Mouse (Mus musculus) G1E (cell line): ENCODE measurements around the gene Ces1g.

ENCODE experiments used
- CTCF ChIP-seq: IDR thresholded peaks from 2 replicates; pipeline ENCODE4 v1.5.1; 2012; ENCODE audit warnings: low read depth, low read length, inconsistent platforms, mixed read lengths
- GATA1 ChIP-seq: IDR thresholded peaks from 2 replicates; pipeline ENCODE4 v1.6.1; 2012; ENCODE audit warnings: borderline replicate concordance, low read length, inconsistent platforms, mixed read lengths
- POLR2AphosphoS5 ChIP-seq: IDR thresholded peaks from 2 replicates; pipeline ENCODE4 v1.6.1; 2012; ENCODE audit warnings: low read depth, low read length, inconsistent platforms; ENCODE audit not compliant: insufficient replicate concordance
- TAL1 ChIP-seq: conservative IDR thresholded peaks from 2 replicates; pipeline ENCODE4 v1.6.1; 2012; ENCODE audit warnings: low read depth, low read length, inconsistent platforms, mixed read lengths

DNA sequence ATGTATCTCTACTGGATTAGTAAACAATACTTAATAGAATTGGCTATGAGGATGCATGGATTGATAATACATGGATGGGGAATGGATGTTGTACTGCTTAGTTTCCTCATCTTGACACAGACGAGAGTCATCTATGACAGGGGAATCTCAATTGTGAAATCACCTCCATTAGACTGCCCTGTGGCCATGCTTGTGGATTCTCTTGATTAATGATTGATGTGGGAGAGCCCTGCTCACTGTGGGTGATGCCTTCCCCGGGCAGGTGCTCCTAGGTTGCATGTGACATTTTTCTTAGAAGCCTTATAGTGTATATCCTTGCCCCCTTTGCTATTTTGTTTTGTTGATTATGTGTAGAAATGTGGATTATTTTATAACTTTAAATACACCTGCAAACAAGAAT, 12.0 kb downstream of the Ces1g start:
- TF ChIP-seq CTCF (no peak), POLR2AphosphoS5 (no peak), GATA1 (no peak), TAL1 (no peak)
